Mouse (Mus musculus): Measurements from ENCODE around the gene Prkn. TPM values are rescaled to one million over a fixed set of nuclear protein-coding genes. Genes with fewer than 3 reads are reported as not detected.

The Prkn gene
- polyA plus RNA-seq, 1 experiment from 2014 or later: 2.3 TPM

- Histone ChIP-seq H3K4me2 (replicated peaks; ENCODE audit: low read depth) (no peak overlapping the region), H3K9me3 (ENCODE audit: control insufficient read depth, low read length) (no peaks in the 10 kb centered on the region), H3K36me3 (ENCODE audit: control insufficient read depth, insufficient read depth, low read length) (no peaks in the 10 kb centered on the region), H3K27me3 (ENCODE audit: control insufficient read depth, insufficient read depth, low read length) (no peaks in the 10 kb centered on the region), H3K4me3 (ENCODE audit: low read depth, low read length) (no peak overlapping the region), H3K27ac (replicated peaks) (no peak overlapping the region), H3K4me1 (replicated peaks; ENCODE audit: control insufficient read depth, insufficient read depth) (no peaks in the 10 kb centered on the region), H3K9ac (ENCODE audit: low read length) (no peak overlapping the region)
- TF ChIP-seq CTCF (IDR thresholded peaks at IDR 0.05; ENCODE audit: low read depth) (no peak), EP300 (optimal IDR thresholded peaks at IDR 0.05) (no peak)
- 61% methylated on average over 8 of the region's 8 CpGs for WGBS
- DNase-seq (ENCODE audit: low spot score): no peak
- no peak for ATAC-seq (ENCODE audit: low FRiP score, low TSS enrichment)
Observed at GRCm38 (mm10) chr17:11950198-11950594, 1110.0 kb downstream of the Prkn start.

DNA sequence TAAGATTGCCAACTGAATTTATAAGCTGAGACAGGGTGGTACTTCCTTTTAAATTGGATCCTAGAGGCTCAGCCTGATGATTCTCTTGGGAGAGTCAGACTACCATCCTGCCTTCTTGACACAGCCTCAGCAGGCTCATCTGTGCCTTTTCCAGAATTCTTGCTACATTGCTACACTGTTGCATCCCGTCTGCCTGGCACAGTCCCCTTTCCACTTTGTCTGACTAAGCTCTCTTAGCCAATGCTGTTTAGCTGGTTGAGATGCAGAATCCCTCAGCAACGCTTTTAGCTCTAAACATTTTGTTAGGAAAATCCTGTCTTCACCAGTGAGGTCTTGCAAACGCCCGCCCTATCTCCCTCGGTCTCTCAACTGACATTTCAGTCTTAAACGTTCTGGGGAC lies 1115.1 kb downstream of the Prkn start:
- ATAC-seq (ENCODE audit: low FRiP score, low TSS enrichment) (no peak), DNase-seq (ENCODE audit: low spot score) (no peak)
- Histone ChIP-seq H3K4me3 (ENCODE audit: low read depth, low read length) (no peak overlapping the region), H3K9ac (ENCODE audit: low read length) (no peak overlapping the region), H3K4me1 (replicated peaks; ENCODE audit: control insufficient read depth, insufficient read depth) (no peaks in the 10 kb centered on the region), H3K36me3 (ENCODE audit: control insufficient read depth, insufficient read depth, low read length) (no peaks in the 10 kb centered on the region), H3K27me3 (ENCODE audit: control insufficient read depth, insufficient read depth, low read length) (no peaks in the 10 kb centered on the region), H3K4me2 (replicated peaks; ENCODE audit: low read depth) (no peak overlapping the region), H3K9me3 (ENCODE audit: control insufficient read depth, low read length) (no peaks in the 10 kb centered on the region), H3K27ac (replicated peaks) (no peak overlapping the region)
- WGBS: 63% methylated on average over 6 of the region's 6 CpGs
- TF ChIP-seq CTCF (IDR thresholded peaks at IDR 0.05; ENCODE audit: low read depth): no peak
- no peak for TF ChIP-seq EP300 (optimal IDR thresholded peaks at IDR 0.05)

DNA sequence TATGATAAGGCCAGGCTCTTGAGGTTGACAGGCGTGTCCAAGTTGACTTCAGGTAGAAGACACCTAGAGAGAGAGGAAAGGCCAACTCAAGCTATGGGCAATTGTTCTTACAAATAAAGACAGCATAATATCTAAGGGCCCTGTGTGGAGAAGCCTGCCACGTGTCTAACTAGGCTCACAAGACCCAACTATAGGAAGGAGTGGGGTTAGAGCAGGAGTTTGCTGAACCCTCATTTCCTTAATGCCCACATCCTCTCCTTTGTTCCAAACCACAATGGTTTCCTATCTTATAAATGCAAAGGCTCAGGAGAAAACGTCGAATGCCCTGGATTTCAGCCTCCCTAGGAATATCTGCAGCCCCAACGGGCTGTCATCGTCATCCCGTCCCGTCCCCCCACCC lies 1120.3 kb downstream of the Prkn start:
- no peaks in the 10 kb centered on the region for H3K4me1 ChIP-seq (replicated peaks; ENCODE audit: control insufficient read depth, insufficient read depth)
- no peak overlapping the region for H3K9ac ChIP-seq (ENCODE audit: low read length)
- H3K4me3 ChIP-seq (ENCODE audit: low read depth, low read length): no peak overlapping the region
- no peak overlapping the region for H3K4me2 ChIP-seq (replicated peaks; ENCODE audit: low read depth)
- no peak for ATAC-seq (ENCODE audit: low FRiP score, low TSS enrichment)
- TF ChIP-seq CTCF (IDR thresholded peaks at IDR 0.05; ENCODE audit: low read depth): no peak
- TF ChIP-seq EP300 (optimal IDR thresholded peaks at IDR 0.05): no peak
- 80% methylated on average over 8 of the region's 8 CpGs for WGBS
- no peak overlapping the region for H3K27ac ChIP-seq (replicated peaks)
- no peaks in the 10 kb centered on the region for H3K36me3 ChIP-seq (ENCODE audit: control insufficient read depth, insufficient read depth, low read length)
- no peaks in the 10 kb centered on the region for H3K27me3 ChIP-seq (ENCODE audit: control insufficient read depth, insufficient read depth, low read length)
- H3K9me3 ChIP-seq (ENCODE audit: control insufficient read depth, low read length): no peaks in the 10 kb centered on the region
- DNase-seq (ENCODE audit: low spot score): no peak

GRCm38 (mm10) chr17:11962808-11963207 lies 1122.6 kb downstream of the Prkn start:
- ATAC-seq (ENCODE audit: low FRiP score, low TSS enrichment): no peak
- no peaks in the 10 kb centered on the region for H3K27me3 ChIP-seq (ENCODE audit: control insufficient read depth, insufficient read depth, low read length)
- no peak overlapping the region for H3K4me2 ChIP-seq (replicated peaks; ENCODE audit: low read depth)
- WGBS: 31% methylated on average over 11 of the region's 11 CpGs
- TF ChIP-seq CTCF (IDR thresholded peaks at IDR 0.05; ENCODE audit: low read depth) (no peak), EP300 (optimal IDR thresholded peaks at IDR 0.05) (no peak)
- H3K9ac ChIP-seq (ENCODE audit: low read length): no peak overlapping the region
- no peaks in the 10 kb centered on the region for H3K9me3 ChIP-seq (ENCODE audit: control insufficient read depth, low read length)
- no peak for DNase-seq (ENCODE audit: low spot score)
- no peak overlapping the region for H3K4me3 ChIP-seq (ENCODE audit: low read depth, low read length)
- no peaks in the 10 kb centered on the region for H3K36me3 ChIP-seq (ENCODE audit: control insufficient read depth, insufficient read depth, low read length)
- no peaks in the 10 kb centered on the region for H3K4me1 ChIP-seq (replicated peaks; ENCODE audit: control insufficient read depth, insufficient read depth)
- no peak overlapping the region for H3K27ac ChIP-seq (replicated peaks)

GRCm38 (mm10) chr17:11970160-11970559 lies 1130.0 kb downstream of the Prkn start:
- Histone ChIP-seq H3K36me3 (ENCODE audit: control insufficient read depth, insufficient read depth, low read length) (no peaks in the 10 kb centered on the region), H3K4me2 (replicated peaks; ENCODE audit: low read depth) (no peak overlapping the region), H3K9ac (ENCODE audit: low read length) (no peak overlapping the region), H3K9me3 (ENCODE audit: control insufficient read depth, low read length) (no peaks in the 10 kb centered on the region), H3K27me3 (ENCODE audit: control insufficient read depth, insufficient read depth, low read length) (no peaks in the 10 kb centered on the region), H3K4me1 (replicated peaks; ENCODE audit: control insufficient read depth, insufficient read depth) (no peaks in the 10 kb centered on the region), H3K4me3 (ENCODE audit: low read depth, low read length) (no peak overlapping the region), H3K27ac (replicated peaks) (no peak overlapping the region)
- TF ChIP-seq CTCF (IDR thresholded peaks at IDR 0.05; ENCODE audit: low read depth) (no peak), EP300 (optimal IDR thresholded peaks at IDR 0.05) (no peak)
- no peak for ATAC-seq (ENCODE audit: low FRiP score, low TSS enrichment)
- WGBS: 70% methylated on average over 1 of the region's 1 CpGs
- no peak for DNase-seq (ENCODE audit: low spot score)

DNA sequence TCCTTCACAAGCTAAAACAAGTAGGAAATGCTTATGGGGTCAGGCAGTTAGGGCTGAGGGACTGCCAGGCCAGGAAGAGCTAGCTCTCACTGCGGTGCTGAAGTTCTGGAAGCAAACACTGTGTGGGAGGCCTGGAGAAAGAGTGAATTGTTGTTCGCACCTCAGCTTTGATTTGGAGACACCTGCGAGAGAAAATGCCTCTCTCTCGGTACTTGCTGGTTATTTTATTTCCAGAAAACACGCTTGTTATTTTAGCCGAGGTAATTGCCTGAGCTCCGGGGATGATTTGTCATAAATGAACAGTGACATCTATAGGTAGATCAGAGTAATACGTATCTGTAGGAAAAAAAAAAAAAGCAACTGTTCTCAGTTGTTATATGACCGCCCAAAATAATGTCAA lies 1132.4 kb downstream of the Prkn start:
- 6% methylated on average over 9 of the region's 9 CpGs for WGBS
- ATAC-seq (ENCODE audit: low FRiP score, low TSS enrichment): no peak
- Histone ChIP-seq H3K36me3 (ENCODE audit: control insufficient read depth, insufficient read depth, low read length) (no peaks in the 10 kb centered on the region), H3K27ac (replicated peaks) (no peak overlapping the region), H3K4me1 (replicated peaks; ENCODE audit: control insufficient read depth, insufficient read depth) (no peaks in the 10 kb centered on the region), H3K4me2 (replicated peaks; ENCODE audit: low read depth) (0 out of 2 replicates have a peak overlapping the region, but pooled peaks have one; percentile 25), H3K9ac (ENCODE audit: low read length) (no peak overlapping the region), H3K9me3 (ENCODE audit: control insufficient read depth, low read length) (no peaks in the 10 kb centered on the region), H3K4me3 (ENCODE audit: low read depth, low read length) (no peak overlapping the region), H3K27me3 (ENCODE audit: control insufficient read depth, insufficient read depth, low read length) (no peaks in the 10 kb centered on the region)
- DNase-seq (ENCODE audit: low spot score): no peak
- TF ChIP-seq CTCF (IDR thresholded peaks at IDR 0.05; ENCODE audit: low read depth) (peak; percentile 67), EP300 (optimal IDR thresholded peaks at IDR 0.05) (no peak)
